Mouse (Mus musculus): ENCODE results near the gene Phf20. TPM values are rescaled to one million over a fixed set of nuclear protein-coding genes. Genes with fewer than 3 reads are reported as not detected.
A peak's percentile ranks its signal among the peaks of the same experiment; 100 is the strongest.

Gene Phf20
- 2.6 and 2.9 TPM in 2 replicates for polyA plus RNA-seq (2012; rRNA removed)
- polyA plus RNA-seq (2014; fragmentation: Nextera tagmentation; extraction: Ambion mirVana) = 10.1 and 12.7 TPM in 2 replicates

GRCm38 (mm10) chr2:156196302-156197128, at the start of gene Phf20:
Gene Phf20, plus strand, starts transcription at chr2:156196466.
- Histone ChIP-seq H3K36me3 (replicated peaks; ENCODE audit: control insufficient read depth, insufficient read depth, low read depth) (no peaks in the 10 kb centered on the region), H3K27ac (peak within 1 kb of the TSS; percentile 87), H3K4me1 (replicated peaks; ENCODE audit: control insufficient read depth in 2 of 2, insufficient read depth in 2 of 2, low read length in 1 of 2) (peaks cover 21% of the 10 kb centered on the region in 2 experiments), H3K4me3 (ENCODE audit: insufficient read depth in 1 of 2, low read depth in 2 of 2, low read length in 2 of 2) (peak within 1 kb of the TSS; percentile 80), H3K27me3 (ENCODE audit: control insufficient read depth, insufficient read depth, low read length) (no peaks in the 10 kb centered on the region), H3K9ac (replicated peaks) (peak within 1 kb of the TSS; percentile 81), H3K4me2 (ENCODE audit: low read depth) (peak within 1 kb of the TSS; percentile 98), H3K9me3 (ENCODE audit: control insufficient read depth, low read length) (no peaks in the 10 kb centered on the region)
- TF ChIP-seq CTCF (IDR thresholded peaks at IDR 0.05; ENCODE audit: low read depth) (peak; percentile 24; the same call in 1 of the 2 replicates), EP300 (IDR thresholded peaks at IDR 0.05; ENCODE audit: low read depth) (no peak)
- DNase-seq (ENCODE audit: low read depth in 3 of 3, low spot score in 3 of 3) (peak; percentile 93 to 94 (median 94)), ATAC-seq (ENCODE audit: insufficient read depth) (peak; percentile 98)
- WGBS (ENCODE audit: insufficient replicate concordance) = under 1% methylated on average over 86 of the region's 88 CpGs

- no peak overlapping the region for H3K9ac ChIP-seq (replicated peaks)
- ATAC-seq (ENCODE audit: insufficient read depth) = no peak
- no peak overlapping the region for H3K4me3 ChIP-seq (ENCODE audit: insufficient read depth in 1 of 2, low read depth in 2 of 2, low read length in 2 of 2)
- H3K4me1 ChIP-seq (replicated peaks; ENCODE audit: control insufficient read depth in 2 of 2, insufficient read depth in 2 of 2, low read length in 1 of 2) = peaks cover 3 to 10% of the 10 kb centered on the region in 2 experiments
- peaks cover 59% of the 10 kb centered on the region for H3K36me3 ChIP-seq (replicated peaks; ENCODE audit: control insufficient read depth, insufficient read depth, low read depth)
- no peak overlapping the region for H3K4me2 ChIP-seq (ENCODE audit: low read depth)
- TF ChIP-seq CTCF (IDR thresholded peaks at IDR 0.05; ENCODE audit: low read depth) (no peak), EP300 (IDR thresholded peaks at IDR 0.05; ENCODE audit: low read depth) (no peak)
- no peaks in the 10 kb centered on the region for H3K27me3 ChIP-seq (ENCODE audit: control insufficient read depth, insufficient read depth, low read length)
- DNase-seq (ENCODE audit: low read depth in 3 of 3, low spot score in 3 of 3) = no peak
- 83% methylated on average over 3 of the region's 3 CpGs for WGBS (ENCODE audit: insufficient replicate concordance)
- H3K27ac ChIP-seq = no peak overlapping the region
- no peaks in the 10 kb centered on the region for H3K9me3 ChIP-seq (ENCODE audit: control insufficient read depth, low read length)
These were observed 48.9 kb upstream of the Phf20 start for GRCm38 (mm10) chr2:156147316-156147915.

- H3K4me3 ChIP-seq (ENCODE audit: insufficient read depth in 1 of 2, low read depth in 2 of 2, low read length in 2 of 2) = no peak overlapping the region
- peaks cover 80% of the 10 kb centered on the region for H3K36me3 ChIP-seq (replicated peaks; ENCODE audit: control insufficient read depth, insufficient read depth, low read depth)
- H3K27me3 ChIP-seq (ENCODE audit: control insufficient read depth, insufficient read depth, low read length) = no peaks in the 10 kb centered on the region
- no peak for ATAC-seq (ENCODE audit: insufficient read depth)
- H3K9me3 ChIP-seq (ENCODE audit: control insufficient read depth, low read length) = no peaks in the 10 kb centered on the region
- no peak for DNase-seq (ENCODE audit: low read depth in 3 of 3, low spot score in 3 of 3)
- TF ChIP-seq CTCF (IDR thresholded peaks at IDR 0.05; ENCODE audit: low read depth) (no peak), EP300 (IDR thresholded peaks at IDR 0.05; ENCODE audit: low read depth) (no peak)
- H3K27ac ChIP-seq = no peak overlapping the region
- H3K4me2 ChIP-seq (ENCODE audit: low read depth) = no peak overlapping the region
- H3K4me1 ChIP-seq (replicated peaks; ENCODE audit: control insufficient read depth in 2 of 2, insufficient read depth in 2 of 2, low read length in 1 of 2) = no peaks in the 10 kb centered on the region
- H3K9ac ChIP-seq (replicated peaks) = no peak overlapping the region
These were observed 44.7 kb upstream of the Phf20 start for GRCm38 (mm10) chr2:156151538-156151937.

GRCm38 (mm10) chr2:156165478-156165877, 30.8 kb upstream of the Phf20 start:
- H3K36me3 ChIP-seq (replicated peaks; ENCODE audit: control insufficient read depth, insufficient read depth, low read depth) = peaks cover 91% of the 10 kb centered on the region
- no peak overlapping the region for H3K4me3 ChIP-seq (ENCODE audit: insufficient read depth in 1 of 2, low read depth in 2 of 2, low read length in 2 of 2)
- no peak overlapping the region for H3K9ac ChIP-seq (replicated peaks)
- no peak overlapping the region for H3K4me2 ChIP-seq (ENCODE audit: low read depth)
- H3K9me3 ChIP-seq (ENCODE audit: control insufficient read depth, low read length) = no peaks in the 10 kb centered on the region
- no peak overlapping the region for H3K27ac ChIP-seq
- TF ChIP-seq CTCF (IDR thresholded peaks at IDR 0.05; ENCODE audit: low read depth) = no peak
- TF ChIP-seq EP300 (IDR thresholded peaks at IDR 0.05; ENCODE audit: low read depth) = no peak
- H3K4me1 ChIP-seq (replicated peaks; ENCODE audit: control insufficient read depth in 2 of 2, insufficient read depth in 2 of 2, low read length in 1 of 2) = no peaks in the 10 kb centered on the region
- DNase-seq (ENCODE audit: low read depth in 3 of 3, low spot score in 3 of 3) (no peak), ATAC-seq (ENCODE audit: insufficient read depth) (no peak)
- 91% methylated on average over 1 of the region's 1 CpGs for WGBS (ENCODE audit: insufficient replicate concordance)
- no peaks in the 10 kb centered on the region for H3K27me3 ChIP-seq (ENCODE audit: control insufficient read depth, insufficient read depth, low read length)

- Histone ChIP-seq H3K36me3 (replicated peaks; ENCODE audit: control insufficient read depth, insufficient read depth, low read depth) (peaks cover 93% of the 10 kb centered on the region), H3K4me2 (ENCODE audit: low read depth) (no peak overlapping the region), H3K4me3 (ENCODE audit: insufficient read depth in 1 of 2, low read depth in 2 of 2, low read length in 2 of 2) (no peak overlapping the region), H3K4me1 (replicated peaks; ENCODE audit: control insufficient read depth in 2 of 2, insufficient read depth in 2 of 2, low read length in 1 of 2) (no peaks in the 10 kb centered on the region), H3K9me3 (ENCODE audit: control insufficient read depth, low read length) (no peaks in the 10 kb centered on the region), H3K9ac (replicated peaks) (no peak overlapping the region), H3K27me3 (ENCODE audit: control insufficient read depth, insufficient read depth, low read length) (no peaks in the 10 kb centered on the region), H3K27ac (no peak overlapping the region)
- DNase-seq (ENCODE audit: low read depth in 3 of 3, low spot score in 3 of 3) (no peak), ATAC-seq (ENCODE audit: insufficient read depth) (no peak)
- TF ChIP-seq CTCF (IDR thresholded peaks at IDR 0.05; ENCODE audit: low read depth) = no peak
- no peak for TF ChIP-seq EP300 (IDR thresholded peaks at IDR 0.05; ENCODE audit: low read depth)
- WGBS (ENCODE audit: insufficient replicate concordance) = 94% methylated on average over 5 of the region's 5 CpGs
These were observed 29.7 kb upstream of the Phf20 start for GRCm38 (mm10) chr2:156166557-156166956.

Data from liver, embryonic 14.5 days (tissue).